Mouse (Mus musculus) heart, postnatal 0 days (tissue): ENCODE measurements at regions not wholly inside any gene's neighbourhood (a gene's known extent, or its start where the extent isn't known, plus 50 kb on each side); places are given as distances from the start of the nearest gene placed in this dataset.

ENCODE experiments used
- CTCF ChIP-seq: IDR thresholded peaks from 2 replicates; pipeline ENCODE4 v1.5.1; 2016; ENCODE audit warnings: antibody characterized with exemption, control low read depth, low read depth
- EP300 ChIP-seq: IDR thresholded peaks from 2 replicates; pipeline ENCODE4 v1.6.1; 2016; ENCODE audit warnings: antibody characterized with exemption, low read depth

DNA sequence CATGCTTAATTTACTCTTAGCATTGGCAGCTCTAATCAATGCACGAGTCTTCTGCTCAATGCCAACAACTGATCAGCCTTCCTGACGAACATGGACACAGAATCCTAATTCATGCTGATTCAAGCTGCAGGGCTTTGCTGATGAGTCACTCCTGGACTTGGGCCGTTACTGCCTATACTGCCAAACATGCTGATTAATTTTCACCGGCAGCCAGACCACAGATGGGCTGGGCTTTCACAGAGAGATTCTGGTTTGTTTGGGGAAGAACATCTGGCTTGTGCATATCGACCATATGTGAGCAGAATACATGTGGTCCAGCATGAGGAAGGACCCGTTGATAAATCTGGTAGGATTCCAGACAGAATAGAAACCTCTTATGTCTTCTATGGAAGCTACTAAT is 358.9 kb downstream of the Xylt1 start:
- TF ChIP-seq CTCF (no peak), EP300 (no peak)
